Mouse (Mus musculus) lung, adult 2 months (tissue): ENCODE measurements around the gene Hsd3b7.

ENCODE experiments used
- CTCF ChIP-seq: fragments of 200-500 bp; IDR thresholded peaks from 2 replicates; pipeline ENCODE4 v1.5.1; 2011; ENCODE audit warnings: mild to moderate bottlenecking, low read length, control low read depth; ENCODE audit not compliant: insufficient read depth
- POLR2A ChIP-seq: fragments of 200-500 bp; IDR thresholded peaks from 2 replicates; pipeline ENCODE4 v1.6.1; 2011; ENCODE audit warnings: low read depth, mild to moderate bottlenecking, control low read depth, low read length, borderline replicate concordance; ENCODE audit errors: extremely low read depth

GRCm38 (mm10) chr7:127772080-127772479 lies 28.3 kb upstream of the Hsd3b7 start:
- no peak for TF ChIP-seq POLR2A
- TF ChIP-seq CTCF = no peak
